Mouse (Mus musculus) myocyte (in vitro differentiated cells): ENCODE data around the gene Atg10. TPM values are rescaled to one million over a fixed set of nuclear protein-coding genes. Genes with fewer than 3 reads are reported as not detected.

ENCODE experiments used
- H3K27me3 ChIP-seq: one replicate; pipeline ENCODE4 v1.6.1; 2011; ENCODE audit not compliant: control insufficient read depth, insufficient read depth, insufficient read length
- H3K36me3 ChIP-seq: one replicate; pipeline ENCODE4 v1.6.1; 2011; ENCODE audit not compliant: control insufficient read depth, insufficient read depth
- H3K4me2 ChIP-seq: one replicate; pipeline ENCODE4 v1.6.1; 2011; ENCODE audit warnings: low read depth, control low read depth
- H3K4me3 ChIP-seq: one replicate; pipeline ENCODE4 v1.5.1; 2011; ENCODE audit warnings: mild to moderate bottlenecking, control low read depth, moderate library complexity
- H3K79me2 ChIP-seq: one replicate; pipeline ENCODE4 v1.6.1; 2011; ENCODE audit not compliant: control insufficient read depth, insufficient read depth
- H3ac ChIP-seq: one replicate; pipeline ENCODE4 v1.6.1; 2011; ENCODE audit not compliant: control insufficient read depth, insufficient read length
- CEBPB ChIP-seq: IDR thresholded peaks from 2 replicates; pipeline ENCODE4 v1.6.1; 2011; ENCODE audit warnings: mild to moderate bottlenecking, moderate library complexity; ENCODE audit not compliant: poor library complexity, insufficient read depth, severe bottlenecking
- E2F4 ChIP-seq: IDR thresholded peaks from one replicate; pipeline ENCODE4 v1.6.1; 2011; ENCODE audit warnings: mild to moderate bottlenecking, control low read depth, moderate library complexity; ENCODE audit not compliant: insufficient read depth
- MAX ChIP-seq: IDR thresholded peaks from one replicate; pipeline ENCODE4 v1.6.1; 2011; ENCODE audit warnings: low read depth, mild to moderate bottlenecking, control low read depth
- MYOD1 ChIP-seq, 3 experiments: IDR thresholded peaks; one replicate each; pipeline ENCODE4 v1.6.1; 2011; ENCODE audit warnings: control low read depth in 2 of 3, low read depth in 2 of 3, mild to moderate bottlenecking in 2 of 3, moderate library complexity in 1 of 3; ENCODE audit not compliant: insufficient read length in 2 of 3, control insufficient read depth in 1 of 3
- MYOG ChIP-seq, 3 experiments: IDR thresholded peaks; one replicate each; pipeline ENCODE4 v1.6.1; 2011; ENCODE audit warnings: control low read depth in 2 of 3, low read depth in 2 of 3, mild to moderate bottlenecking in 2 of 3; ENCODE audit not compliant: insufficient read length in 2 of 3, control insufficient read depth in 1 of 3, insufficient read depth in 1 of 3
- POLR2A ChIP-seq: IDR thresholded peaks from one replicate; pipeline ENCODE4 v1.6.1; 2011; ENCODE audit warnings: low read depth, mild to moderate bottlenecking, control low read depth, moderate library complexity; ENCODE audit not compliant: insufficient read length
- POLR2AphosphoS2 ChIP-seq: IDR thresholded peaks from one replicate; pipeline ENCODE4 v1.6.1; 2011; ENCODE audit warnings: low read depth, control low read depth; ENCODE audit not compliant: insufficient read length
- REST ChIP-seq: IDR thresholded peaks from one replicate; pipeline ENCODE4 v1.6.1; 2011; ENCODE audit warnings: mild to moderate bottlenecking, control low read depth, moderate library complexity; ENCODE audit not compliant: insufficient read depth, insufficient read length
- SRF ChIP-seq: IDR thresholded peaks from one replicate; pipeline ENCODE4 v1.6.1; 2011; ENCODE audit warnings: low read depth; ENCODE audit not compliant: control insufficient read depth, insufficient read length
- TCF12 ChIP-seq: IDR thresholded peaks from one replicate; pipeline ENCODE4 v1.6.1; 2011; ENCODE audit warnings: mild to moderate bottlenecking, control low read depth; ENCODE audit not compliant: poor library complexity, insufficient read depth, severe bottlenecking
- TCF3 ChIP-seq: IDR thresholded peaks from one replicate; pipeline ENCODE4 v1.6.1; 2011; ENCODE audit warnings: low read depth, control low read depth; ENCODE audit not compliant: insufficient read length
- USF1 ChIP-seq: IDR thresholded peaks from one replicate; pipeline ENCODE4 v1.6.1; 2011; ENCODE audit warnings: low read depth, mild to moderate bottlenecking, control low read depth, moderate library complexity
- polyA plus RNA-seq: library from polyadenylated mRNA; unstranded; fragments of >200 nt; fragmentation: generic; extraction: Trizol; gene quantifications from one replicate; pipeline ENCODE4 v1.2.1, GENCODE M21; 2012; ENCODE audit warnings: missing spikeins

Gene Atg10
- polyA plus RNA-seq, 1 experiment: 5.9 TPM

DNA sequence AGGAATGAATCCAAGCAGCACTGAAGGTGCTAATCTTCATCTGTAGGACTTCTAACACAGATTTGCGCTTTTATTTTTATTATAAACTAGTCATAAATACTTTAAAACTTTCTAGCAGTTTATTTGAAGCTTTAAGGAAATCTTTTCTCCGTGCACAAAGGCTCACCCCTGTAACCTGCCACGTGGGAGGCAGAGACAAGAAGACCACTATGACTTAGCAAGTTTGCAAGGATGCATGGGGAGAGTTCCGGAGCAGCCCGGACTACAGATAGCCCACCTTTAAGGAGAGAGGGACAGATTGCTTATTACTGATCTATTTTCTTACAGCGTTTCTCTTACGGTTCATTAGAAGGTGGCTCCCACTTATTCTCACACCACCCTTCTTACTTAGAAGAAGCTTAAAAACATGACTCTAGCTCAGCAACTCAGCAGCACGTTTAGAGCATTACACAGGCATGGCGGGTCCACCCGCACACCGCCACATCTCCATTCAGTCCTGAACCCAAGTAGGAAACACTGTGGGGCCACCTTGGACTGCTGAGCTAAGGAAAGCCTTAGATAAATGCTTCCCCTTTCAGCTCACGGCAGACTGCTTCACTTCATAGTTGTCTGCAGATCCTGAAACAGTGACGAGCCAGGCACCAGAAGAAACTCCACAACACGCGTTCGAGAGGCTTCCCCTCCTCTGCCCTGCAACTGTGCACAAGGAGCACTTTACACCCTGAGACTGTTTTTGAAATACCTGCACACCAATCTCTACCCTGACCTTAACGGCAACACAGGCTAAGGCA lies 54.0 kb downstream of the Atg10 start:
- Histone ChIP-seq H3K79me2 (no peaks in the 10 kb centered on the region), H3ac (no peak overlapping the region), H3K27me3 (no peaks in the 10 kb centered on the region), H3K4me2 (no peak overlapping the region), H3K4me3 (no peak overlapping the region), H3K36me3 (no peaks in the 10 kb centered on the region)
- TF ChIP-seq TCF12 (no peak), SRF (no peak), MYOG (IDR thresholded peaks at IDR 0.05; ENCODE audit: control insufficient read depth in 1 of 3, insufficient read depth in 1 of 3, insufficient read length in 2 of 3, low read depth in 2 of 3) (no peak), CEBPB (no peak), TCF3 (no peak), POLR2AphosphoS2 (no peak), POLR2A (no peak), E2F4 (no peak), USF1 (no peak), MYOD1 (IDR thresholded peaks at IDR 0.05; ENCODE audit: control insufficient read depth in 1 of 3, insufficient read length in 2 of 3, low read depth in 2 of 3) (no peak), MAX (no peak), REST (no peak)

- H3K36me3 ChIP-seq: no peaks in the 10 kb centered on the region
- H3K27me3 ChIP-seq: no peaks in the 10 kb centered on the region
- no peaks in the 10 kb centered on the region for H3K79me2 ChIP-seq
- H3K4me3 ChIP-seq: no peak overlapping the region
- TF ChIP-seq TCF3 (no peak), MYOD1 (IDR thresholded peaks at IDR 0.05; ENCODE audit: control insufficient read depth in 1 of 3, insufficient read length in 2 of 3, low read depth in 2 of 3) (no peak), REST (no peak), POLR2AphosphoS2 (no peak), USF1 (no peak), MYOG (IDR thresholded peaks at IDR 0.05; ENCODE audit: control insufficient read depth in 1 of 3, insufficient read depth in 1 of 3, insufficient read length in 2 of 3, low read depth in 2 of 3) (no peak), SRF (no peak), E2F4 (no peak), TCF12 (no peak), CEBPB (no peak), MAX (no peak), POLR2A (no peak)
- no peak overlapping the region for H3K4me2 ChIP-seq
- H3ac ChIP-seq: no peak overlapping the region
Measured at GRCm38 (mm10) chr13:91168486-91168885, 55.3 kb downstream of the Atg10 start.

DNA sequence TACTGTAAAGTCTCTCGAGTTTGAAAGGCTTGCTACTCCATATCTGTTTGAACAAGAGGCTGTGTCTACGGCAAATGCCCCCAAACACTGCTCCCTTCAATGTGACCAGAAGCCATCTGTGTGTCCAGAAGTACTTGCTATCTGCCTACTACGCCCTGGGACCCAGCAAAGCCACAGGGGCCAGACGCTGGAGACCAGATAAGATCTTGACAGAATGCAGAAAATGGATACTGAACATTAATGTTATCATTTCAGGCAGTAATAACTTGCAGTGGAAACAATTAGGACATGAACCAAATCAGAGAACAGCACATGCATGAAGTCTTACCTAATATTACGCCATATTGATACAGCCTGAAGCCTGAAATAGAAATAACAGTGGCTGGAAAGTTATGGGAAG lies 56.2 kb downstream of the Atg10 start:
- TF ChIP-seq TCF3 (no peak), MYOG (IDR thresholded peaks at IDR 0.05; ENCODE audit: control insufficient read depth in 1 of 3, insufficient read depth in 1 of 3, insufficient read length in 2 of 3, low read depth in 2 of 3) (no peak)
- H3K79me2 ChIP-seq: no peaks in the 10 kb centered on the region
- H3ac ChIP-seq: no peak overlapping the region
- no peak overlapping the region for H3K4me3 ChIP-seq
- no peaks in the 10 kb centered on the region for H3K36me3 ChIP-seq
- H3K4me2 ChIP-seq: no peak overlapping the region
- no peaks in the 10 kb centered on the region for H3K27me3 ChIP-seq

GRCm38 (mm10) chr13:91166286-91166685 lies 57.5 kb downstream of the Atg10 start:
- TF ChIP-seq POLR2A (no peak), TCF12 (no peak), CEBPB (peak; percentile 99), MAX (no peak), MYOD1 (IDR thresholded peaks at IDR 0.05; ENCODE audit: control insufficient read depth in 1 of 3, insufficient read length in 2 of 3, low read depth in 2 of 3) (no peak), MYOG (IDR thresholded peaks at IDR 0.05; ENCODE audit: control insufficient read depth in 1 of 3, insufficient read depth in 1 of 3, insufficient read length in 2 of 3, low read depth in 2 of 3) (no peak)
- no peaks in the 10 kb centered on the region for H3K79me2 ChIP-seq
- peak overlapping the region; percentile 81 for H3K4me2 ChIP-seq
- H3K36me3 ChIP-seq: no peaks in the 10 kb centered on the region
- H3ac ChIP-seq: no peak overlapping the region
- peak overlapping the region; percentile 1 for H3K4me3 ChIP-seq
- H3K27me3 ChIP-seq: no peaks in the 10 kb centered on the region

- peak overlapping the region; percentile 1 for H3K4me3 ChIP-seq
- no peaks in the 10 kb centered on the region for H3K79me2 ChIP-seq
- no peak overlapping the region for H3ac ChIP-seq
- no peaks in the 10 kb centered on the region for H3K36me3 ChIP-seq
- peak overlapping the region; percentile 81 for H3K4me2 ChIP-seq
- TF ChIP-seq E2F4 (no peak), TCF12 (no peak), SRF (no peak), POLR2AphosphoS2 (peak; percentile 40), MYOG (IDR thresholded peaks at IDR 0.05; ENCODE audit: control insufficient read depth in 1 of 3, insufficient read depth in 1 of 3, insufficient read length in 2 of 3, low read depth in 2 of 3) (no peak), USF1 (no peak), POLR2A (peak; percentile 64), MYOD1 (IDR thresholded peaks at IDR 0.05; ENCODE audit: control insufficient read depth in 1 of 3, insufficient read length in 2 of 3, low read depth in 2 of 3) (no peak)
- no peaks in the 10 kb centered on the region for H3K27me3 ChIP-seq
Measured at GRCm38 (mm10) chr13:91165200-91165599, 58.6 kb downstream of the Atg10 start.
